Mouse (Mus musculus) right cerebral cortex, postnatal 10 days (tissue): ENCODE data around the gene AI464131.

Source experiments
- DNase-seq, 2 experiments: peaks; one replicate each; pipeline ENCODE4 v3.0.0; 2021; ENCODE audit warnings: low spot score in 2 of 2

The AI464131 gene

DNA sequence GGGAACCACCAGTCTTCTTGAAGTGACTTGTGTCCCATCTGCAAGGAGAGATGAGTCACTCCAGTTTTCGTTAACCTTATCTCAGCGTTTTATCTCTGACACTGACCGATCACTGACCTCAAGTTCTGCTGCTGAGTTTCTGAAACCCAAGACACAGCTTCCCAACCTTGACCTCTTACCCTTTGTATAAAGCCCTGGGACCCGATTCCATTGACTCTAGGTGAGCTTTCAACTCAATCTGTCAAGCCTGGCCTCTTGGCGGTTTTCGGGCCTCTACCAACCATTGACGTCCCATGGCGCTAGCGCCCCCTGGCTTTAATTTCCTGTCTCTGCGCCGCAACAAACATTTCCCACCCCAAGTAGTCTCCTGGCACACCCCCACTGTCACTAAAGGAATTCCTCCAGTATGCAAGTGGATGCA lies 2.3 kb upstream of the AI464131 start:
- no peak for DNase-seq

GRCm38 (mm10) chr4:41504325-41504724 lies 1.4 kb upstream of the AI464131 start:
- no peak for DNase-seq

GRCm38 (mm10) chr4:41502171-41502940 lies 520 bp downstream of the AI464131 start:
- DNase-seq: no peak

DNA sequence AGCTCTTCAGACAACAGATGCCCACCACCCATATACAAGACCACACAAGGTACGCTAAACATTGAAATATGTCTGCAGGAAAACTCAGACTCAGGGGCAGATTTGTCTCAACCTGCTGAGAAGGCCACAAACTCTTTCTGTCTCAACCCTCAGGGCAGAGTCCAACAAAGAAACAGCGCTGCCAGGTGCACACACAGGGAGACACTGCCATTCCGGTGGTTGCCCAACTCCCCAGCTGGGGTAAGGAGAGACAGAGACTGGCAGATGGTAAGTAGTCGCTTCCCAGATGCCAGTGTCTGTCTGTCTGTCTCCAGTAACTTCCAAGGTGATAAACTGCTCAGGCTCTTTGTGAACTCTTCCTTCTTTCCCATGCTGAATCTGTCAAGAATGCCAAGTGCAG lies 2.1 kb downstream of the AI464131 start:
- DNase-seq: no peak

DNA sequence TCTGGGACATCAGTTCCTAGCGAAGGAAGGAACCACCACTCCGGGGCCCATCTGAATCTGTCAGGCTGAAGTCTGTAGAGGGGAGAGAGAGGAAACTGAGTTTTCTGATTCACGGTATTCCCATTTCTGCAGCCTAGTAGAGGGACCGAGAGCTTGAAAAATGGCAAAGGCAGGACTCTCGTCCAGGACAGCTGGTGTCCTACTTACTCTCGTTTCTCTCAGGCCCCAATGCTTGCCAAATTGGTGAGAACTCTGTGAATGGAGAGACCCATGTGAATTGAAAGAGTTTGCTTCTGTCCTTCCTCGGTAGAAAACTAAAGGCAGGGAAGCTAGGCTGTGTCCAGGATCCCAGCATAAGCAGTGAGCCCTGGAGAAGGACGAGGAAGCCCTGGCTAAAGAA lies 3.3 kb downstream of the AI464131 start:
- DNase-seq: no peak

DNA sequence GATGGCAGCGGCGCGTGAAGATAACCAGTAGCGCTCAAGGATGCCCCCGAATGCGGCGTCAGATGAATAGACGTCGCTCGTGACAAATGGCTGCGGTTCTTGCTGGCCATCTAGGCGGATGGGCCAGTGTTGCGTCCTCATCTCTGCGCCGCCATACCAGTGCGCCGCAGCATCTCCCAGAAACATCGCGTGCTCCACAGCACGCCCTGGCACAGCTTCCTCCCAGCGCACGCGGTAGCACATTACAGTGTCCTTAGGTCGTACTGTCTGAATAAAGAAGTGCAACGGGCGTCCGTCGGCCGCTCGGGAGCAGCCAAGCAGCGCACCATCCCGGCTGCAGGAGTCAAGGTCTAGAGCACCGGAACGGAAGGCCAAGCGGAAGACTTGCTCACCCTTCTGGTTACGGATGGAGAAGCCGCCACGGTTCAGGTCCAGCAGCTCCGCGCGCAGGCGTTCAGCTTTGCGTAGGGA lies 3.9 kb downstream of the AI464131 start:
- DNase-seq: no peak

DNA sequence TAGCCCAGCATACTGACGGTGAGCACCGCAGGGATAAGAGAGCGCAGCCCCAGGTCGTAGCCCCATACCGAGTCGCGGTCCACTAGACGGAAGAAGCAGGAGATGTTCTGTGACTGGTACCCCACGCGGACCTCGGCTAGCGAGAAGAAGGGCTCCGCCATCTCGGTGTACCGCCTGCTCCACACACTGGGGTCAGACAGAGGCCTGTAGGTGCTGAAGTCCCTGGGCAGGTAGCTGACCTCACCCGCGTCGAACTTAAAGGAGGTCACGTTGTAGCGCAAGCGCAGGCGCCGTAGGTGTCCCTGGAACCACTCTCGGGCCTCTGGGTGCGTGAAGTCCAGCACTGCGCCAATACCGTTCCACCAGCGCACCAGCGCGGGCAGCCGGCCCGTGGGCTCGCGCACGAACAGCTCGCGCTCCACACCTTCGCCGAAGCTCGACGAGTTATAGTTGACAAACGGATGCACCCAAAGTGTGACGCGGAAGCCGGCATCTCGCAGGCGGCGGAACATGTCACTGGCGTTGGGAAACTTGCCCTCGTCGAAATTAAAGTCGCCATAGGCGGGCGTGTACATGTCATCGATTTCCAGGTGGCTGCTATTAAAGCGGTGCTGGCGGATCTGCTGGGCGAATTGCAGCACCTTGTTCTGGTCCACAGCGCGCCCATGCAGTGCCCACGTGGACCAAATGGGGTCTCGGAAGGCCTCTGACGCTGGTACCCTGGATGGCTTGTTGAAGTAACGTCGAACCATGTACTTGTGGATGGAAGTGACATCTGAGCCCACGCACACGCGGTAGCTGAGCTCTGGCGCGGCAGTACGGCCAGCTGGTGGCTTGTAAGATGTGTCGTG lies 4.7 kb downstream of the AI464131 start:
- DNase-seq: no peak

- no peak for DNase-seq
These were observed 5.3 kb downstream of the AI464131 start for GRCm38 (mm10) chr4:41497579-41497978.

DNA sequence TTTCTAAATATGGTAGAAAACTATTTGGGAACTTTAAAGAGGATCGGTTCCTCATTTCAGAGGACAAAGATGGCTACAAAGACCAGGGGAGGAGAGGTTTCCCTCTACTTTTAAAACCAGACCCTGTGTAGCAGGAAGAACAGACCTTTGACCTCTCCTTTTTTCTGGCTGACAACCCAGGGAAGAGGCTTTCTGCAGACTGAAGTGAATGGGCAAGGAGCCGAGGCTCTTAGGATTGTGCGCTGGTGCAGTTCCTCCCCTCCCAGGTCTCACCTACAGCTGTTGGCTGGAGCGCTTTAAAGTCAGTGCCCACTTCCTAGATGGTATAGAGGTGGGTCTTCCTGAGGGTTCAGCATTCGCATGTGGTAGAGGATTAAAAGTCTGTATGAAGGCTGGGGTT lies 5.8 kb downstream of the AI464131 start:
- no peak for DNase-seq

DNA sequence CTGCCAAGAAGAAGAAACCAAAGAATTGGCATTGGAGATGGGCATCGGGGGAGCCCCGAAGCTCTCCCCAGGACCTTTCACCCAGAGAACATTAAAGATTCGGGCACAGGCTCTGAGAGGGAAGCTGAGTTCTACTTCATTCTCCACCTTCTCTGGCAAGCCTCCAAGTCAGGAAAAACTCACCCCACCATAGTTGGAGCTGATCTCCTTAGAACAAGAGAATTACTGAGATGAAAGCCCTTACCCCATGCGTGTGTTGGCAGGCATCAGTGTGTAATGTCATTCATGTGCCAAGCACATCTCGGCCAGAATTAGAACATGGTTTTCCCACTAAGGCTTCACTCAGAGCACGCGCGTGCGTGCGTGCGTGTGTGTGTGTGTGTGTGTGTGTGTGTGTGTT lies 7.0 kb downstream of the AI464131 start:
- DNase-seq: peak; percentile 82 to 91

DNA sequence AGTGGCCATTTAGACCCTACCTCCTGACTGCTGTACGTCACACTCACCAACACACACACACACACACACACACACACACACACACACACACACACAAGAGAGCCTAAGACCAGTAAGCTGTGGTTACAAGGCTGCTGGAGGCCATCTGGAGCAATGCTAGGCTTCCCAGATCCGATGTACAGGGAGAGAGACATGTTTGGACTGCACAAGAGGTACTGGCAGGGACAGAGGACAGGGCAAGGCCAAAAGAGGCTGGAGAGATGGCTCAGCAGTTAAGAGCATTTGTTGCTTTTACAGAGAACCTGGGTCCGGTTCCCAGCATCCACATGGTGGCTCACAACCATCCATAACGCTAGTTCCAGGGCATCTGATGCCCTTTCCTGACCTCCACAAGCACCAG lies 7.8 kb downstream of the AI464131 start:
- DNase-seq: no peak

DNA sequence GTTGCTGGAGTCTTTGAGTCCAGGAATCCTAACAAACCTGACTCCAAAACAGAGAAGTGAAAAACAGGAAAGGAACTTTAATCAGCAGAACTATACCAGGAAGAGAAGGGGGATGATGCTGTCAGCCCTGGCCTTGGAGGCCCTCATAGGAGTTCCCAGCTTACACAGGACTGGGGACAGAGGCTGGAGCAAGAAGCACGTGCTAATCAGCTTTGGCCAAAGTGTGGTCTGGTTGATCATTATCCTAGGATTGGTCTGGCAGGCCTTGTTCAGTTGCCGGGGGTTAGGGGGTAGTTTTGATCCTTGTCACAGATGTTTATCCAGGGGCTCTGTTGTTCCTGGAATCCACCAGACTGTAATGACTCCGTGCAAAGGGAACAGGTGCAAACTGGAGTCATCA lies 8.5 kb downstream of the AI464131 start:
- no peak for DNase-seq

GRCm38 (mm10) chr4:41493464-41494116 lies 9.3 kb downstream of the AI464131 start:
- no peak for DNase-seq

DNA sequence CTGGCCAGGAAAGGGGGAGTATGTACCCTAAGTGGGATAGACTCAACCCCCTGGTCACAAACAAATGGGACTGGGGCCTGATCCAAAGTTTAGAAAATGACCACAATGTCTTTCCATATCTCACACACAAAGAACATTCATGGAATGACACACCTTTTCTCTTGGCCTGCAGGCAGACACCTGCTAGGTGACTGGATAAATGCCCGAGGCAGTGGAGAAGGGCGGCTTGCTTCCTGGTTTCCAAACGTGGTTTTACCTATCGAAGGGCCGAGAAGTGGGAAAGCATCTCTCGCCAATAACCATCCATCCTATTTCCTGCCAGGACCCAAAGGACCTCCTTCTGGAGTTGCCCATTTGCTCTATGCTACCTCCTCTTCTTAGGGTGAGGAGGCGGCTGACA lies 9.9 kb downstream of the AI464131 start:
- DNase-seq: no peak

GRCm38 (mm10) chr4:41481601-41482017 lies 21.3 kb downstream of the AI464131 start:
- peak; percentile 65 to 66 for DNase-seq

DNA sequence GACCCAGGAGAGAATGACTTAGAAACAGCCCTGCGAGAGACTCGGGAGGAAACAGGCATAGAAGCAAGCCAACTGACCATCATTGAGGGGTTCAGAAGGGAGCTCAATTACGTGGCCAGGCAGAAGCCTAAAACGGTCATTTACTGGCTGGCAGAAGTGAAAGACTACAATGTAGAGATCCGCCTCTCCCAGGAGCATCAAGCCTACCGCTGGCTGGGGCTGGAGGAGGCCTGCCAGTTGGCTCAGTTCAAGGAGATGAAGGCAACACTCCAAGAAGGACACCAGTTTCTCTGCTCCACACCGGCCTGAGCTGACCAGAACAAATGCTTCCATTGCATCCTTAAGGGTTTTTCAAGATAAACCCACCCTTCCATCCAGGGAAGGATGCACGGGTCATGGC lies 22.6 kb downstream of the AI464131 start:
- DNase-seq: peak; percentile 65 to 69

GRCm38 (mm10) chr4:41479456-41479804 lies 23.4 kb downstream of the AI464131 start:
- peak in 1 of 2 experiments; percentile 41 for DNase-seq

- no peak for DNase-seq
These were observed 24.0 kb downstream of the AI464131 start for GRCm38 (mm10) chr4:41478751-41479455.

DNA sequence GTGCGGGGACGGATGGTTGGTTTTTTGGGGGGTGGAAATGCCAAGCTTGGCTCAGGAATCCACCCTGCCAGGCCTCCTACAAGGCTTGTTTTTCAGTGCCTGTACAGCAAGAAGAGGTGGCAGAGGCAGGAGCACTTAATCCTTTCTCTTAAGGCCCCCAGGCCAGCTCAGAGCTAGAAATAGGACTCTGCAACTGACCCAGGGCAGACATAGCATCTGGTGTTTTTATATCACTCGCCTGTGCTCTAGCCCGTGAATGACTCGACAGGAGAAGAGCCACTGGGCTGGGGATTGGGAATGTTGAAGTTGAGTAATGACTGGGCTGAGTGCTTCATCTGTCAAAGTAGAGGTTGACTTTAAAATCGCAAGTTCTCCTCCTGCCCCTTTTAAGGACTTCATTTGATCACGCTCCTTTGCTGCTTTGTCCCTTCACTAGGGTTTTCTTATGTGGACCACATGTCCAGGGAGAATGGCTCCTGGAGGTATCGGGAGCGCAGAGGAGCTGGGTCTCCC lies 25.2 kb downstream of the AI464131 start:
- no peak for DNase-seq

GRCm38 (mm10) chr4:41471384-41471689 lies 31.5 kb downstream of the AI464131 start:
- DNase-seq: no peak

- DNase-seq: peak; percentile 69 to 83
These were observed 32.0 kb downstream of the AI464131 start for GRCm38 (mm10) chr4:41470684-41471383.
